Mouse (Mus musculus) adrenal gland (tissue): ENCODE measurements around the gene Opa1.

Experiments used
- intact Hi-C: fragments of 180-260 bp; cut with DNase I; formaldehyde crosslinking; loops from one replicate; pipeline ENCODE4 v1.15.1; 2025
- long read RNA-seq, 2 experiments: library from polyadenylated mRNA; unstranded; transcript quantifications; one replicate each; pipeline ENCODE4 v2.0.0; 2020; ENCODE audit warnings: borderline replicate concordance in 1 of 2; ENCODE audit not compliant: insufficient replicate concordance in 1 of 2

Opa1 gene
- long read RNA-seq, experiment 1, full-length matches to known transcripts = 4 of 23 reads
- long read RNA-seq, experiment 1, partial matches to known transcripts = 10 of 23 reads
- long read RNA-seq, experiment 1, other reads (novel, unspliced or antisense) = 9 of 23 reads
- long read RNA-seq, experiment 2, full-length matches to known transcripts = 12 of 46 reads
- long read RNA-seq, experiment 2, partial matches to known transcripts = 16 of 46 reads
- long read RNA-seq, experiment 2, other reads (novel, unspliced or antisense) = 18 of 46 reads

GRCm38 (mm10) chr16:29579167-29579786, at the start of gene Opa1:
TSS of gene Opa1 (plus strand) at chr16:29579334.
- intact Hi-C loops = loop anchor here (5.0 kb wide), 1 partner anchor 742 kb away; no protein-coding TSS in a partner anchor

GRCm38 (mm10) chr16:29533641-29534040, 45.5 kb upstream of the Opa1 start:
- intact Hi-C loops = no loop called here

GRCm38 (mm10) chr16:29535866-29536265, 43.3 kb upstream of the Opa1 start:
- intact Hi-C loops = no loop called here

GRCm38 (mm10) chr16:29536411-29537204, 42.5 kb upstream of the Opa1 start:
- intact Hi-C loops = no loop called here

DNA sequence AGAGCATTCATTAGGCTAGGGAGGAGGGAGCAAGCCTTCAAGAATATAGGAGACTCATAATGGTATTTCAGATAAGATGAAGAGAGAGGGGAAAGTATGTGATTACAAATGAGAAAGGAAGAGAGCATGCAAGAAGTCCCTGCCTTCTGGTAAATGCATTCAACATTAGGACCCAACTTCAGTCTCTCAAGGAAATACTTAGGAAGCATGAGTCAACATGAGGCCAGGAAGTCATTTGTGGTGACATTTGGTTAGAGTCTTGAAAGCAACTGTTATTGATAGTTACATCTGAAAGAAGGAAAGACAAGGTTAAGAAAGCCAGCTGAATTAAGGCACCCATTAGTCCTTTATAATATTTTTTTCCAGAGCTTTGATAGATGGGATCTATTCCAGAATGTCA, 39.2 kb upstream of the Opa1 start:
- intact Hi-C loops = no loop called here

DNA sequence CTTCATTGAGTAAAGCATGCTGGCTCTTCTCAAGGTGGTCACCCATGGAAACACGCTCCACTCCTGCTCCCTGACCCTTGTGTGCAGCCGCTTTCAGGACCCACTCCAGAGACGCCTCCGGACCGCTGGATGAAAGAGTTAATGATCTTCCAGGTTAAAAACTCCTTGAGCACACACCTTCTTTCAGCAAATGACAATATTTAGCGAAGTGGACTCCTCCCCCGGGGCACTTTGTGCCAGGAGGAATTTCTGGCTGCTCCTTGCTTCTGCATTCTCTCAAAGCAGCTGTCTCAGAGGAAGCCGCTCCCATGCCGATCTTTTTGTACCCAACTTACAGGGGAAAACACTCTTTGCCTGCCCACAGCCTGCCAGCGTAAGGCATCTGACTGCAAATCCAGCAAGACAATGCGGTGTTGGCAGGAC, 37.9 kb upstream of the Opa1 start:
- intact Hi-C loops = no loop called here

GRCm38 (mm10) chr16:29544829-29545228, 34.3 kb upstream of the Opa1 start, which contains the start of gene Atp13a4:
TSS of gene Atp13a4 (minus strand) at chr16:29544864.
- intact Hi-C loops = no loop called here

DNA sequence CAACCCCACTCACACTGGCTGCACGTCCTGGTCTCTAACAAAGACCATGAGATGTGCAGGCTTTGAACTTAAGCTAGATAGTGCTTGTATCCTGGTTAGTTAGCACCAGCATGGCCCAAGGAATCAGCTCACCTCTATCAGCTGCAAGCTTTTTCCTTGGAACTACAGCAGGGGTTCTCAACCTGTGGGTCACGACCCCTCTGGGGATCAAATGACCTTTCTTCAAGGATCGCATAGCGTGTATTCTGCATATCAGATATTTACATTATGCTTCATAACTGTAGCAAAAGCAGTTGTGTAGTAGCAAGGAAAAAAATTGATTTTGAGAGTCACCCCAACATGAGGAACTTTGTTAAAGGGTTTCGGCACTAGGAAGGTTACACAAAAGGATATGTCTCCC, 19.5 kb upstream of the Opa1 start:
- intact Hi-C loops = loop anchor here (5.0 to 10.0 kb wide), 2 partner anchors 105 to 967 kb away; no protein-coding TSS in a partner anchor

- intact Hi-C loops = loop anchor here (5.0 kb wide), 1 partner anchor 968 kb away; no protein-coding TSS in a partner anchor
Measured at GRCm38 (mm10) chr16:29560454-29560853, 18.7 kb upstream of the Opa1 start.

DNA sequence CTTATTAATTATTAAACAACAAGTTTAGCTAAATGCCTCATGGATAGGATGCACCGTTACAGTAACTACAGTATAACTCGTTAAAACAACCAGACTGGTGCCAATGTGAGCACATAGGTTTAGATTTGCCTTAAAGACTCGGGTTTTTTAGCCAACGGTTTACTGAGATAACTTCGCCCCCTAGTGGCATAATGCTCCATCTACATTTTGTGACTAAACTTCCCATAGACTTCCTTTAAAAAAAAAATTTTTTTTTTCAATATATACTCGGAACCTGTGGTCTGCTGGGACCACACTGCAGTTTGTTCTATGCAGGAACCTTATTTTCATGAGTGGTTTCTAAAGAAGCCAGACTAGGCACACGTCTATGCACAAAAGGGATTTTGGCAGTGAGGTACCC, 18.3 kb upstream of the Opa1 start:
- intact Hi-C loops = loop anchor here (1.0 to 5.0 kb wide), 2 partner anchors 721 to 969 kb away; no protein-coding TSS in a partner anchor

GRCm38 (mm10) chr16:29574013-29574412, 5.1 kb upstream of the Opa1 start:
- intact Hi-C loops = no loop called here

DNA sequence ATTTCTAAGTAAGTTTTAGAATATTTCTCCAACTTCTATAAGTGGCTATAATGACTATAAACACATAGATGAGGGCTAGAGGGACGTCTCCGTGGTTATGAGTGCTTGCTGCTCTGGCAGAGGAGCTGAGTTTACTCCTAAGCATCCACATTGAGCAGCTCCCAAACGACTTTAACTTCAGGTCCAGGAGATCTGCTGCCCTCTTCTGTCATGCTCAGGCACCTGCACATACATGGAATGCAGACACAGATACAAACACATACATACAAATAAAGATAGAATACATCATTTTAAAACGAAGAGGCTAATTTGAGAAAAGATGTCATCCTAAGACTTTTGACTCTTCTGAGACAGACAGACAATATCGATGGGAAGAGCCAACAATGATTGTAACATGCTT, 3.5 kb upstream of the Opa1 start:
- intact Hi-C loops = loop anchor here (5.0 kb wide), 1 partner anchor 738 kb away; no protein-coding TSS in a partner anchor

- intact Hi-C loops = loop anchor here (5.0 kb wide), 1 partner anchor 742 kb away; no protein-coding TSS in a partner anchor
Measured at GRCm38 (mm10) chr16:29579787-29580176, 648 bp downstream of the Opa1 start.

- intact Hi-C loops = no loop called here
Measured at GRCm38 (mm10) chr16:29592171-29592570, 13.0 kb downstream of the Opa1 start.

- intact Hi-C loops = no loop called here
Measured at GRCm38 (mm10) chr16:29597122-29597521, 18.0 kb downstream of the Opa1 start.

GRCm38 (mm10) chr16:29605546-29605945, 26.4 kb downstream of the Opa1 start:
- intact Hi-C loops = no loop called here

- intact Hi-C loops = no loop called here
Measured at GRCm38 (mm10) chr16:29607131-29607530, 28.0 kb downstream of the Opa1 start.

- intact Hi-C loops = no loop called here
Measured at GRCm38 (mm10) chr16:29614762-29615161, 35.6 kb downstream of the Opa1 start.

GRCm38 (mm10) chr16:29629053-29629452, 49.9 kb downstream of the Opa1 start:
- intact Hi-C loops = loop anchor here (5.0 kb wide), 1 partner anchor 98 kb away; no protein-coding TSS in a partner anchor

GRCm38 (mm10) chr16:29635780-29636179, 56.6 kb downstream of the Opa1 start:
- intact Hi-C loops = no loop called here

DNA sequence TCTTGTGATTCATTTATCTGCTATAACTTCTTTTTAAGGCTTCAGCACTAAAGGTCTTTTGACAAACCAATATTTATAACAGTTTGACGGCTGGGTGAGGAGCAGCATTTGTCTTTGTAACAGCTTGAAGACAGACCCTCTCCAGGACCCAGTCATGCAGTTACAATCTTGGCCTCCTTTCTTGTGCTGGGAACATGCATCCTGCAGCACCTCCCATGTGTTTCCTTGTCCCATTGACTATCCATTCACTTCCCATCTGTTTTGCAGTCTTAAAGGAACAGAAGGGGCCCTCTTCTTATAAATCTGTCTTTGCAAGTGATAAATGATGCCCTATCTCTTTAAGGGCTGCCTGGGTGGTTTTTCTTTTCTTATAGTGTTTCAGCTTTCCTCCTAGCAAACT, 63.2 kb downstream of the Opa1 start:
- intact Hi-C loops = no loop called here

GRCm38 (mm10) chr16:29644871-29645270, 65.7 kb downstream of the Opa1 start:
- intact Hi-C loops = no loop called here
